Mouse (Mus musculus): ENCODE results near the gene Dpf2.
A peak's percentile ranks its signal among the peaks of the same experiment; 100 is the strongest.

Dpf2 gene

GRCm38 (mm10) chr19:5871273-5871672, 41.5 kb downstream of the Dpf2 start:
- DNase-seq (ENCODE audit: low read depth, low spot score): no peak

GRCm38 (mm10) chr19:5868096-5868495, 44.7 kb downstream of the Dpf2 start:
- DNase-seq (ENCODE audit: low read depth, low spot score): no peak

- DNase-seq (ENCODE audit: low read depth, low spot score): no peak
Measured at GRCm38 (mm10) chr19:5864710-5865398, 48.0 kb downstream of the Dpf2 start.

GRCm38 (mm10) chr19:5863776-5864175, 49.0 kb downstream of the Dpf2 start:
- no peak for DNase-seq (ENCODE audit: low read depth, low spot score)

- no peak for DNase-seq (ENCODE audit: low read depth, low spot score)
Measured at GRCm38 (mm10) chr19:5862335-5863085, 50.3 kb downstream of the Dpf2 start.

GRCm38 (mm10) chr19:5856604-5857003, 56.2 kb downstream of the Dpf2 start:
- DNase-seq (ENCODE audit: low read depth, low spot score): no peak

- DNase-seq (ENCODE audit: low read depth, low spot score): no peak
Measured at GRCm38 (mm10) chr19:5852035-5852722, 60.6 kb downstream of the Dpf2 start.

- no peak for DNase-seq (ENCODE audit: low read depth, low spot score)
Measured at GRCm38 (mm10) chr19:5851481-5851971, 61.3 kb downstream of the Dpf2 start.

- no peak for DNase-seq (ENCODE audit: low read depth, low spot score)
Measured at GRCm38 (mm10) chr19:5850860-5851259, 62.0 kb downstream of the Dpf2 start.

- peak; percentile 90 for DNase-seq (ENCODE audit: low read depth, low spot score)
Measured at GRCm38 (mm10) chr19:5849843-5850527, 62.8 kb downstream of the Dpf2 start.

- peak; percentile 72 for DNase-seq (ENCODE audit: low read depth, low spot score)
Measured at GRCm38 (mm10) chr19:5848826-5849672, 63.8 kb downstream of the Dpf2 start.

GRCm38 (mm10) chr19:5848032-5848825, 64.6 kb downstream of the Dpf2 start:
- DNase-seq (ENCODE audit: low read depth, low spot score): peak; percentile 84

- DNase-seq (ENCODE audit: low read depth, low spot score): no peak
Measured at GRCm38 (mm10) chr19:5847306-5847796, 65.5 kb downstream of the Dpf2 start.

- peak; percentile 78 for DNase-seq (ENCODE audit: low read depth, low spot score)
Measured at GRCm38 (mm10) chr19:5846557-5847305, 66.1 kb downstream of the Dpf2 start.
